Mouse (Mus musculus): ENCODE measurements around the gene Fam19a1.

- no peak for TF ChIP-seq CTCF (IDR thresholded peaks at IDR 0.05)
- no peak for TF ChIP-seq POLR2A (IDR thresholded peaks at IDR 0.05; ENCODE audit: insufficient read depth, low read depth, low read length)
Measured at GRCm38 (mm10) chr6:96112854-96113253, at the start of gene Fam19a1.

Data from heart, adult 2 months (tissue).